Mouse (Mus musculus) C2C12 (cell line): ENCODE results near the gene Tspan4. TPM values are rescaled to one million over a fixed set of nuclear protein-coding genes. Genes with fewer than 3 reads are reported as not detected.

Experiments used
- H3K27me3 ChIP-seq: one replicate; pipeline ENCODE4 v1.6.1; 2011; ENCODE audit not compliant: control insufficient read depth, insufficient read depth, insufficient read length
- H3K36me3 ChIP-seq: one replicate; pipeline ENCODE4 v1.6.1; 2011; ENCODE audit not compliant: control insufficient read depth, insufficient read depth
- H3K4me3 ChIP-seq: one replicate; pipeline ENCODE4 v1.5.1; 2011; ENCODE audit warnings: mild to moderate bottlenecking, control low read depth; ENCODE audit not compliant: poor library complexity, insufficient read depth, severe bottlenecking
- H3K79me2 ChIP-seq: one replicate; pipeline ENCODE4 v1.6.1; 2011; ENCODE audit not compliant: control insufficient read depth, insufficient read depth
- H3K79me3 ChIP-seq: one replicate; pipeline ENCODE4 v1.6.1; 2011; ENCODE audit warnings: low read depth, control low read depth
- H3ac ChIP-seq: one replicate; pipeline ENCODE3; 2011; ENCODE audit warnings: low read depth; ENCODE audit not compliant: control insufficient read depth, insufficient read length
- CEBPB ChIP-seq: IDR thresholded peaks from one replicate; pipeline ENCODE4 v1.6.1; 2011; ENCODE audit warnings: low read depth, mild to moderate bottlenecking, control low read depth, moderate library complexity
- CTCF ChIP-seq: IDR thresholded peaks from one replicate; pipeline ENCODE4 v1.5.1; 2011; ENCODE audit not compliant: control insufficient read depth, insufficient read depth, insufficient read length
- FOSL1 ChIP-seq: IDR thresholded peaks from one replicate; pipeline ENCODE4 v1.8.0; 2011; ENCODE audit warnings: mild to moderate bottlenecking, low read length; ENCODE audit not compliant: poor library complexity, insufficient read depth, severe bottlenecking
- MAX ChIP-seq: IDR thresholded peaks from one replicate; pipeline ENCODE4 v1.6.1; 2011; ENCODE audit warnings: mild to moderate bottlenecking, control low read depth
- MYOD1 ChIP-seq: IDR thresholded peaks from one replicate; pipeline ENCODE4 v1.6.1; 2011; ENCODE audit warnings: low read depth; ENCODE audit not compliant: control insufficient read depth, insufficient read length
- MYOG ChIP-seq: IDR thresholded peaks from one replicate; pipeline ENCODE4 v1.6.1; 2011; ENCODE audit not compliant: control insufficient read depth, insufficient read length; ENCODE audit errors: extremely low read depth
- USF1 ChIP-seq: IDR thresholded peaks from one replicate; pipeline ENCODE4 v1.6.1; 2011; ENCODE audit warnings: low read depth, mild to moderate bottlenecking, control low read depth, moderate library complexity
- polyA plus RNA-seq: library from polyadenylated mRNA; unstranded; fragments of >200 nt; fragmentation: generic; extraction: Trizol; gene quantifications from one replicate; pipeline ENCODE4 v1.2.1, GENCODE M21; 2012; ENCODE audit warnings: missing spikeins

Tspan4 gene
- polyA plus RNA-seq, 1 experiment: 278 TPM

- Histone ChIP-seq H3K79me2 (peaks cover 21% of the 10 kb centered on the region), H3K27me3 (no peaks in the 10 kb centered on the region), H3ac (no peak overlapping the region), H3K36me3 (peaks cover 35% of the 10 kb centered on the region), H3K79me3 (peaks cover 15% of the 10 kb centered on the region), H3K4me3 (no peak overlapping the region)
- TF ChIP-seq FOSL1: no peak
- no peak for TF ChIP-seq MYOD1
- no peak for TF ChIP-seq CTCF
- TF ChIP-seq CEBPB: no peak
- no peak for TF ChIP-seq MAX
- TF ChIP-seq USF1: no peak
- TF ChIP-seq MYOG: no peak
Observed at GRCm38 (mm10) chr7:141453636-141454035, 21.4 kb upstream of the Tspan4 start.

- H3K79me2 ChIP-seq: peaks cover 6% of the 10 kb centered on the region
- no peak for TF ChIP-seq MYOG
- TF ChIP-seq CEBPB: no peak
- TF ChIP-seq CTCF: no peak
- peak; percentile 45 for TF ChIP-seq MAX
- TF ChIP-seq MYOD1: no peak
- no peak for TF ChIP-seq FOSL1
- no peak for TF ChIP-seq USF1
Observed at GRCm38 (mm10) chr7:141454967-141455551, 20.0 kb upstream of the Tspan4 start, which contains the start of gene Pnpla2. Gene Pnpla2, plus strand, starts transcription at chr7:141455198.

GRCm38 (mm10) chr7:141455610-141456314, 19.3 kb upstream of the Tspan4 start:
- no peaks in the 10 kb centered on the region for H3K79me2 ChIP-seq
- no peaks in the 10 kb centered on the region for H3K79me3 ChIP-seq
- H3K36me3 ChIP-seq: peaks cover 17% of the 10 kb centered on the region
- peak overlapping the region; percentile 42 for H3K4me3 ChIP-seq
- peak overlapping the region; percentile 76 for H3ac ChIP-seq
- H3K27me3 ChIP-seq: no peaks in the 10 kb centered on the region
- TF ChIP-seq FOSL1: no peak
- no peak for TF ChIP-seq MAX
- no peak for TF ChIP-seq MYOD1
- no peak for TF ChIP-seq MYOG

More at GRCm38 (mm10) chr7:141454967-141455551, 20.0 kb upstream of the Tspan4 start, which contains the start of gene Pnpla2:
- Histone ChIP-seq H3K27me3 (no peaks in the 10 kb centered on the region), H3K79me3 (peaks cover 2% of the 10 kb centered on the region), H3K36me3 (peaks cover 24% of the 10 kb centered on the region), H3ac (peak within 1 kb of the TSS; percentile 76), H3K4me3 (peak within 1 kb of the TSS; percentile 42)

GRCm38 (mm10) chr7:141456739-141457138, 18.3 kb upstream of the Tspan4 start:
- no peak overlapping the region for H3K4me3 ChIP-seq
- H3K36me3 ChIP-seq: peaks cover 7% of the 10 kb centered on the region
- H3ac ChIP-seq: no peak overlapping the region
- H3K79me2 ChIP-seq: no peaks in the 10 kb centered on the region
- TF ChIP-seq CTCF (no peak), FOSL1 (no peak), MAX (peak; percentile 64), MYOG (no peak), USF1 (peak; percentile 81), MYOD1 (no peak), CEBPB (peak; percentile 79)
- H3K79me3 ChIP-seq: no peaks in the 10 kb centered on the region
- no peaks in the 10 kb centered on the region for H3K27me3 ChIP-seq

GRCm38 (mm10) chr7:141457236-141457635, 17.8 kb upstream of the Tspan4 start:
- H3K36me3 ChIP-seq: peaks cover 3% of the 10 kb centered on the region
- no peak for TF ChIP-seq USF1
- TF ChIP-seq CTCF: no peak
- no peaks in the 10 kb centered on the region for H3K27me3 ChIP-seq
- H3ac ChIP-seq: no peak overlapping the region
- no peaks in the 10 kb centered on the region for H3K79me2 ChIP-seq
- H3K4me3 ChIP-seq: no peak overlapping the region
- no peaks in the 10 kb centered on the region for H3K79me3 ChIP-seq
